Mouse (Mus musculus): Measurements from ENCODE around the gene Kmt2e.

- peak; percentile 69 for TF ChIP-seq CTCF (IDR thresholded peaks at IDR 0.05; ENCODE audit: low read depth)
- TF ChIP-seq EP300 (optimal IDR thresholded peaks at IDR 0.05), result no peak
Measured at GRCm38 (mm10) chr5:23490797-23491196, 56.6 kb downstream of the Kmt2e start.
